Mouse (Mus musculus): ENCODE measurements around the gene Prrt4.
A peak's percentile ranks its signal among the peaks of the same experiment; 100 is the strongest.
"Not testable (repeated sequence)": the region's sequence is repeated elsewhere in the genome, so short reads cannot be mapped to it uniquely, and the experiment has no call there.

Gene Prrt4

DNA sequence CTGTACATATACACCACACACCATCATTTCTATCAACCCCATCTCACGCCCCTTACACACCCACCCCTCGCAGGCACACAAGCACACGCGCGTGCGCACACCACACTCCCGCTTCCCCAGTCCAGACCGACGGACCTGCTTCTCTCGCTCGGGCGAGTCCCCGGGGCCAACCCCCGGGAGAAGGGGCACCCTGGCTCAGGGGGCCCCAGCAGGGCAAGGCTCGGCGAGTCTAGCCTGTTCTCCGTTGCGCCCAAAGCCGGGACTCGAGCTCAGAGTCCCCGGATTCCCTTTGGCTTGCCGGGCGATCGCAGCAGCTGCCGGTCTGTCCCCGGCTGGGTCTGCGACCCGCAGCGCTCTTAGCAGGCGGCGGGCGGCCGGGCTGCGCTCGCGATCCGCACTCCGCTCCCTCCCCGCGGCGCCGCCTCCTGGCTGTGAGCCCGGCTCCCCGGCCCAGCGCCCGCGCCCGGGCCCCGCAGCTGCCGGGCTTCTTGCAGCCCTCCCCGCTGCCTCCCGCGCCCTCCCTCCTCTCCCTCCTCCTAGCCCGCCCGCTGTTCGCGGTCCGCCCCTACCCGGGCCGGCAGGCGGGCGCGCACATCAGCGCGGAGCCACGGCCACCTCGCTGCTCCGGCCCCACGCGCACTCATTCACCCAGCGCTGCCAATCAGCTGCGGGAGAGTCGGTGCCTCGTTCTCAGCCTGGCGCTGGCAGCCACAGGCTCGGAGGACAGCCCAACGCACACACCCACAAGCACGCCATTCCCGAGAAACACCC lies at the start of gene Prrt4:
Gene Prrt4 (minus strand): TSS at position 697 of the 771 bp plus-strand sequence.
- DNase-seq (ENCODE audit: low read depth, low spot score) = peak; percentile 50

DNA sequence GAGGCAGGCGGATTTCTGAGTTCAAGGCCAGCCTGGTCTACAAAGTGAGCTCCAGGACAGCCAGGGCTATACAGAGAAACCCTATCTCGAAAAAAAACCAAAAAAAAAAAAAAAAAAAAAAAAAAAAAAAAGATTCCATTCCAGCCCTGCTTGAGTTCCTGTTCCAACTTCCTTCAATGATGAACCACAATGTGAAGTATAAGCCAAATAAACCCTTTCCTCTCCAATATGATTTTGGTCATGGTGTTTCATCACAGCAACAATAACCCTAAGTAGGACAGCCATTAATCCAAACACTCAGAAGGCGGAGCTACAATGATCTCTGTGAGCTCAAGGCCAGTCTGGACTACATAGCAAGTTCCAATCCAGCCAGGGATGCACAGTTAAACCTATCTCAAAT lies 38.3 kb upstream of the Prrt4 start:
- not testable (repeated sequence) for DNase-seq (ENCODE audit: low read depth, low spot score)

DNA sequence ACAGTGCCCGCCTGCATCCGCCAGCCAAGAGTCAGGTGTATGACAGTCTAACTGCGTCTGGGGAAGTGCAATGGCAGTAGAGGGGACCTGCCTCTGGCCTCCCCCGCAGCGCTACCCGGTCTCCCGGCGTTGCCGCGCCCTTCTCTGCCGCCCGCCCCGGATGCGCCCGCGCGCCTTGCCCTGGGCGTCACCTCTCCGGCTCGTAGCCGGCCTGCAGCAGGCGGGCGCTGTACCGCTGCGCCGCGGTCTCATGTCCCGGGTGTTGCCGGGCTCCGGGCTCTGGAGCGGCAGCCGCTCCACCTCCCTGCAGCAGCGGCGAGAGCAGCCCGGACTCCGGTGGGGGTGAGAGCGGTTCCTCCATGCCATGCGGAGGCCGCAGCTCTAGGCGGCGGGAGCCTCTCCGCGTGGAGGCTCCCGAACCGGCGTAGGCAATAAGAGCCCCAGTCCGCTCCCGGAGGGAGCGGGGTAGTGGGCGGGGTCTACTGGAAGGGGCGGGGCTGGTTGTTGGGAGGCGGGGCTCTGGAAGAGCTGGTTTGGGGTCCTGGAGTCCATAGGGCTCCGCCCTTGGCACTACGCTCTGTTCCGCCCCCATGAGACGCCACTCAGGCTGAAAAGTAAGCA lies 36.6 kb upstream of the Prrt4 start, which contains the start of gene Impdh1:
Gene Impdh1 (minus strand): TSS at position 484 of the 621 bp plus-strand sequence.
- no peak for DNase-seq (ENCODE audit: low read depth, low spot score)

DNA sequence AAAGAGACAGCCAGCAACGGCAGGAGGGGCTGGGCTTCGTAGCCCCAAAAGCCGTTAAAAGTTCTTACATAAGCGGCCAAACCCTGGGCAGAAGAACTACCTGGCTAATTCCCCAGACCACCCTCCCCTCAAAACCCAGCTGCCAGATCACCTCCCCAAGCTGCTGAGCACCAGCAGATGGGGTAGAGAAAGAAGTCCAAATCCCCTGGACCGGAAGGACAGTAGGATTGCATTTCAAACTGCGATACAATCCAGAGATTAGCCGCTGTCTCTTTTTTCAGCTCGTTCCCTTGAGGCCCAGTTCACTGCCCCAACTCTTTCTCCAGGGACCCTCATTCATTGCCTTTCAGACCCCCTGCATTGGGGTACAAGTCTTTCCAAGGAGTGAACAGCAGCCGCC lies 35.8 kb upstream of the Prrt4 start:
- DNase-seq (ENCODE audit: low read depth, low spot score) = no peak

DNA sequence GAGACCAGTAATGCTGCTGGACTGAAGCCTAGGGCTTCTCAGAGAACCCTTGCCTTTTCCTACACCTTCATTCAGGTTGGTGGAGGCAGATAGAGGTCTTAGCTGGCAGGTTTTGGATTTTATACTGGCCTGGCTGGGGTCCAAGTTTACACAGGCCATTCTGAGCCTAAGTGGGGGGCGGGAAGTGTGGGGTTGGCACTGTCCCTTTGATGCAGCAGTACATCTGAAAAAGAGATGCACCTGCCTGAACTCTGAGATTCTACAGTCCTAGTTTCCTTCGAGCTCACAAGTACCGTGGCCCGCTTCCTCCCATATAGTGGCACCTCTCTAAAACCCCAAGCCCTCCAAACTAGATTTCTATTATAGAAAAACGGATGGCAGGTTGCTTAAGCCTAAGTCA lies 35.4 kb upstream of the Prrt4 start:
- DNase-seq (ENCODE audit: low read depth, low spot score) = no peak

DNA sequence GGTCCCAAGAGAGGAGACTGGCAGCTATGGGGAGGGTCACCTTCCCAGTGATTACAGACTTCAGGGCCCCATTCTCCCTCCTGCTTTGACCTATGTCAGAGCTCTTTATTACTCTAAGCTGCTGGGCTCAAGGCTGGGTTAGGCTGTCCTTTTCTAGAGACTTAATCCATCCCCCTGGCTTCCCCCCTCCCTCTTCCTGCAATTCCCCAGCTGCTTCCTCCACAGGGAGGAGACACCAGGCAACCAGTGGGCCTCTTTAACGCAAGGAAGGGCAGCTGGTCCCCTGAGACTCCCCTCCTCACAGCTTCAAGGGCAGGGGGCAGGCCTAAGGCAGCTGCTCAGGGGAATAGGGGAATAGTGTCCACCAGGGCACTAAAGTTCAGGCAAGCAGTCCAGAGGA lies 34.9 kb upstream of the Prrt4 start:
- no peak for DNase-seq (ENCODE audit: low read depth, low spot score)

DNA sequence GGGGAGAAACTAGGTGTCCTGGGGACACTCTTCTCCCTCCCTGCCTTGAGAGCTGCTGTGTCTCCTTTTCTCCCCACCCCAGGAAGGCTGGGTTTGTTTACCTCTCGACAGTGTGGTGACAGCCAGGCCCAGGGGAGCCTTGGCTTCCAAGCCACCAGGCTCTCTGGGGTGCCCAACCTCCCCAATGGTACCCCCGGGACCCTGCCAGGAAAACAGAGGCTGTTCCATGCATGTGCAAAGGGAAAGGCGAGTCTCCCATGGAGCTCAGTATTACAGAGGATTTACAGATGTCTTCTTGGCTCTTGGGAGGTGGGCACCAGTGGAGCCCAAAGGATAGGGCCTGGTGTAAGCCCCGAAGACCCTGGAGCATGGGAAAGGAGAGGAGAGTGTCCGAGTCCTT lies 34.1 kb upstream of the Prrt4 start:
- no peak for DNase-seq (ENCODE audit: low read depth, low spot score)

DNA sequence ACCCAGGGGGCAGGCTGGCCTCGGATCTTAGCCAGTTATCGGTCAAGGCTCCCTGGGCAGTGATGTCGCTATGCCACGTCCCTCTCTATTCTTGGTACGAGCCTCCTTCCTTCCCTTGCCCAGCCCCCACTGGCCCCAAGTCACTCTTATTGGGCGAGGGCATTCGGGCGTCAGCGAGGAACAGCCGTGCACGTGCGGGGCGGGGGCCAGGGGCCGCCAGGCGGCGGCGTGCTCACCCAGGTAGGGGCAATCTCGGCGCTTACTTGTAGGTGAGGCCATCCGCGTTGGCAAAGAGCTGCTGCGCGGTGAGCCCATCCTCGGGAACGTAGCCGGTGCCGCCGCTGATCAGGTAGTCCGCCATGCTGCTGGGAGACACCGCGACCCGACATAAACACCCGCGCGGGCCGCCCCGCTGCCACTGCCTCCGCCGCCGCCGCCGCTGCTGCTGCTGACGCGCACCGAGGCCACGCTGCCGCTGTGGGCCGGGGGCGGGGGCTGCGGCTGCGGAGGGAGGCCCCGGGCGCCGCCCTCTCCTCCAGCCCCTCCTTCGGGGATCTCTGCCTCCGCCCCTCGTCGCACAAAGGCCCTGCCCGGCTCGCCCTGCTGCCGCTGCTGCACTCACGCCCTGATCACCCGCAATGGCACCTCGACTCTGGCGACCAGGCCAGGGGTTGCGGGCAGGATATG lies 32.6 kb upstream of the Prrt4 start:
- DNase-seq (ENCODE audit: low read depth, low spot score) = no peak

DNA sequence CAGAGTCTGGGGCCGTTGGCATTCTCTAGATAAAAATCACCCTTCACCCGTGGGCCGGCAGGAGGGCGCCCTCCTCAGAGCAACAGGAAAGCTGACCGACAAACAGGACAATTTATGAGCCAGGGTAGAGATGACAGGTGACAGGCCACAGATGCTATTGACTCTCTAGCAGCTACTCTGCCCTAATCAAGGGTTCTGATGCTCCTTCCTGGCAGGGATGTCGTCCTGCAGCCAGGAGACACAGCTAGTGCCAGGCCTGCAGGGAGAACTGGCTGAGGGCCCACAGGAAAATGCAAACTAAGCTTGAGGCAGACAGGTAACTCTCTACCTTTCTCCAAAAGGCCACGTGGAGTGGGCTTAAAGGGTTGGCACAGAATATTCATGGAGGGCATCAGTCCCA lies 31.8 kb upstream of the Prrt4 start:
- no peak for DNase-seq (ENCODE audit: low read depth, low spot score)

DNA sequence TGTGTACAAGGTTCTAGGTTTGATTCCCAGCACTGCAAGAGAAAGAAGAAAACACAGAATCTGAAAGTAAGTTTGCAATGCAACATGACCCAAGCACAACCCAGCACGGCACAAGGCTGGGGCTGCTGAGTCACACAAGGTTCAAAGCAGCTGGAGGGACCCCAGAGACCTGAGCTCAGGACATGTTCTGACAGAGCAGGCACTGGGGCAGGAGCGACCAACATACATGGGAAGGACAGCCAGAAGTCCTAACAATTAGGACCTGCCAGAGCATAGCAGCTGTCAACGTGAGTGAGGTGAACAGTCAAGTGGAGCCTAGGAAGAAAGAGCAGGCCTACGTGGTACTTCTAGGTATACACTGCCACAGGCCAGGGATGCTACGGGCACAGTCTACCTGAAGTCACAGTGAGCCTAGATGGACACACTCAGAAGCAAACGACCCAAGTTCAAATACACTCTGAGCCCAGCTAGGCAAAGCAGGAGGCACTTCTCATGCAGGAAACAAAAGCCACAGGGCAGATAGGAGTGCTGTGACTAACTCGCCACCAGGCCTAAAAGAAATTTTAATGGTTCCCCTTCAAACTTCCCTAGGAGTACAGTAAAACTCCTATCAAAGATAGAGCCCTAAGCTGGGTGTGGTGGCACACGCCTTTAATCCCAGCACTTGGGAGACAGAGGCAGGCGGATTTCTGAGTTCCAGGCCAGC lies 31.0 kb upstream of the Prrt4 start:
- no peak for DNase-seq (ENCODE audit: low read depth, low spot score)

DNA sequence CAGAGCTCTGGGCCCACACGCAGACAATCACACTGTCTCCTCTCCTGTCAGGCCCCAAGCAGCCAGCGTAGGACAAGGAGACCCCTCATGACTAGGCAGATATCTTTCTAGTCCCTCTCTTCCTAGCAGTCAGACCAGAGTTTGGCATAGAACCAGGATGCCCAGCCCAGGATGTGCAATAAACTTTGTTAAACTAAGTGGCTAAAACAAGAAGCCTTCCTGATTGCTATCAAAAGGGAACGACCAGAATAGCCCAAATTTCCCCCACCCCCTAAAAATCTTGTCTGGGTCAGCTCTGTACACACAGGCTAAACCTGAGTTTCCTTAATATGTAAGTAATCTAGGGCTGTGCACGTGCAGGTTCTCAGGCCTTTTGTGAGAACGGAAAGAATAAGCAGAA lies 28.8 kb upstream of the Prrt4 start:
- DNase-seq (ENCODE audit: low read depth, low spot score) = no peak

DNA sequence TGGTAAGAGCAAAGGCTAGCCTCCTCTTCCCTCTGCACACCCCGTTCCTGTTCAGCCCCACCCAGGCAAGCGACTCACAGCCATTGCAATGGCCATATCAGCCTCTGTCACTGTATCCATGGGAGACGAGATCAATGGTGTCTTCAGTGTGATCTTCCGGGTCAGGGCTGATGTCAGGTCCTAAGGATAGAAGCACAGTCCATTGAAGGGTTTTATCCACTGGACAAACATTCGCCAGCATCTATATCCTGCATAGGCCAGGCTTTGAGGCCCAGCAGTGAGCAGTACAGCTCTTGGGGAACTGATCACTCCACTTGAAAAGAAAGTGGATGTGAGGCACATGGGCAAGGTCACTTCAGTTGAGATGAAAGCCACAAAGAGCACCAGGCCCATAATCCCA lies 27.6 kb upstream of the Prrt4 start:
- no peak for DNase-seq (ENCODE audit: low read depth, low spot score)

DNA sequence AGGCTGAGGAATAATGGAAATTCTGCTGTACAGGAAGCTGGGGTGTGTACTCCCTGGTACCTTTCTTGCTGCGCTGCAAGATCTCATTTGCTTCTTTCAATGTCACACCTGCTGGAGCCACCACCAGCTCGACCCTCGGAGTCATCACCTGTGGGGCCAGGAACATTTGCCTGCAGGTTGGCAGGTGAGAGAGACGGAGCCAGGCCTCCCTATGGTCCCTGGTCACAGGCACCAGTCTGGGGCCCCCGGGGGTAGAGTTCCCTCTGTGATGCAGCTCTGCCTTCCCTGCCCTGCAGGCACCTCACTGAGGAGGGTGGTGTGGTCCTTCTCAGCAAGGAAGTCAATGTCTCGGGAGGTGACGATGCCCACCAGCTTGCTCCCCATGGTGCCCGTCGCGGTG lies 26.6 kb upstream of the Prrt4 start:
- DNase-seq (ENCODE audit: low read depth, low spot score) = no peak

DNA sequence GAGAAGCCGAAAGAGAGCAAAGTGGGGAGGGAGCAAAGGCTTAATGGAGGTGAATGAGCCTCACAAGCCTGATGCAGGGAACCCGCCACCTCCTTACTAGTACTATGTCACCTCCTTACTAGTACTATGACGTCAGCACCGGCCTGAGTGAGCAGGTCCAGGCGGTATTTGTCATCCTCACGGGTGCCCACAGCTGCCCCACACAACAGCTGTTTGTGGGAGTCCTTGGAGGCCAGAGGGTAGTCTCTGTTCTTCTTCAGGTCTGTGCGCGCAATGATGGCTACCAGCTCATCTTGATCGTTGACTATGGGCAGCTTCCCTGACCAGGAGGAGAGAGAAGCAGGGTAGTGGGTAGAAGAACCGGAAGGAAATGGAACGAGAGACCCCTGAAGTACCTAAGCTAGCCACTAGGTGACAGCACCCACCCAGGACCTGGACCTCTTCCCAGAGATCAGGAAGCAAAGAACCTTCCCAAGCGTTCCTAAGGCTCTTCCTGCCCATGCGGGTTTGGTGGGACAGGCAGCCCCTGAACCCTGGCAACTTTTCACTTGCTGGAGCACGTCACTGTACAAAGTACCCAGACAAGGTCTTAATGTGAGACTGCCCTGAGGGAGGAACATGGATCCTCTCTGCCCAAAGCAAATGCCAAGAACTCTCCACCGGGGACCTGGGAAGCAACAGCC lies 25.7 kb upstream of the Prrt4 start:
- no peak for DNase-seq (ENCODE audit: low read depth, low spot score)

DNA sequence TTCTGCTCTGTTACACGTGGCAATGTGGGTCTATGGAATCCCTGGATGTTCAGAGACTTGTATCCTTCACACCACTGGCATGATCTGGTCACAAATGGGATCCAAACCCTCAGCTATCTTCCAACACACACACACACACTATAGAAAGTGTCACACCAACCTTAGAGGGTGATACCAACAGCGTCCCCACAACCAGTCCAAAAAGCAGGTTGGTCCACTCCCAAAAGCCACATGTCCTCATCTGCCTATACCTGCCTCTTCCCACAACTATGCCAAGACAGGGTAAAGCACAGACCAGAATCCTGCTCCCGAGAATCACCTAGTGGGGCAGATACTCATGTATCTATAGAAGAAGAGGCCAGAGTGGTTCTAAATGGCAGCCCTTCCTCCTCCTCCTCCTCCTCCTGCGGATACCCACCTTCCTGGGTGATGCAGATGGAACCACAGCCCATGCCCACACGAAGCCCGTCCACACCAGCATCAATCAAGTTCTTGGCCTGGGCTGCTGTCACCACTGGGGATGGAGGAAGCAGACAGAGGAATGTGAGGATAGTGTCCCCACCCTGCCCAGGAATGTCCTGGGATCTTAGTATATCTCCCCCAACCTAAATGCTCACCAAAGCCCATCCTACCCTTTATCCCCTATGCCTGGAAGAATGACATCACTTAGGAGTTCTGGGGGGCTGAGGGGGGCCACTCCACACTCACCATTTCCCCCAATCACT lies 24.6 kb upstream of the Prrt4 start:
- no peak for DNase-seq (ENCODE audit: low read depth, low spot score)

DNA sequence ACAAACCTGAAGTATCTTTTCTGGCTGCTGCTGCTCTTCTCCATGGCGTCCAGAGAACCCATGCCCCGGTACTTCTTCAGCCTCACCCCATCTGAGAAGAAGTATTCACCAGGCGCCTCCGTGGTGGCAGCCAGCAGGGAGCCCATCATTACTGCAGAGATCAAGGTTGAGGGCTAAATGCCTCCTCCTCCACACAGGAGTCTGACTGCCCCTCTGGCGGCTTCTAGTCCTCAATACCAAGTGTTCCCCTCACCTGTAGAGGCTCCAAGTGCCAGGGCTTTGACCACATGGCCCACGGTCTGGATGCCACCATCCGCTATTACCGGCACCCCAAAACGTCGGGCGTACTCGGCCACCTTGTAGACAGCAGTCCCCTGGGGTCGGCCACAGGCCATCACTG lies 23.7 kb upstream of the Prrt4 start:
- no peak for DNase-seq (ENCODE audit: low read depth, low spot score)

DNA sequence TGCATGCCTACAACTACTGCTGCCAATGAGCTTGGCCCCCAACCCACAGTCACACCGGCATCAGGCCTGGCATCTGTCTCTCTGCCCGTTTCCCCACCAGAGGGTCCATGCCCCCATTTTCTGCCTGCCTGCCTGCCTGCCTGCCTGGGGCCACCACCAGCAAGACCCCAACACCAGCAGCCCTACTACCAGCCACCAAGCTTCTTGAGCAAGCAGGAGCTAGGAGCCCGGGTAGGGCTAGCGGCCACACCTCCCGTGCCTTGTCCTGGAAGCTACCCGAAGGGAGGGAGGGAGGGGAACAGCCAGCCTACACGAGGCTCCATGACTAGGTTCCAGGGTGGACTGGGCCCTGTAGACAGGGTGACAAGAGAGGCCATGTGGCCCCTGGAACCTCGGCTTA lies 22.6 kb upstream of the Prrt4 start:
- no peak for DNase-seq (ENCODE audit: low read depth, low spot score)

DNA sequence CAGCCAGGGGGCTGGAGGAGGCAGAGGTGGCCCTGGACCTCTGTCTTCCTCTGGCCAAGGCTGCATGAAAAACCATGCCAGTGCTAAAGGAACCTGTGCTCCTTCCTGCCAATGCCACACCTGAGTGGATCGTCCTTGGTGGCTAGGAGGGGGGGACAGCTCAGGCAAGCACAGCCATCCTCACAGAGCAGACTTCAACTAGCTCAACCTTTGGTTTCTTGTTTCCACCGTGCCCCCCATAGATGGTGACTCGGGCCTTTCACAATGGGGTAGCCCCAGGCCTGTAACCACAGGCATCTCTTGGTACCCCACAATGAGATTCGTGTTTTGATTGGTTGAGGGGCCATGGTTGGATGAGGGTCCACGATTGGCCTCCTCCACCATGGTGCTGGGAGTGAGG lies 22.0 kb upstream of the Prrt4 start:
- DNase-seq (ENCODE audit: low read depth, low spot score) = no peak

DNA sequence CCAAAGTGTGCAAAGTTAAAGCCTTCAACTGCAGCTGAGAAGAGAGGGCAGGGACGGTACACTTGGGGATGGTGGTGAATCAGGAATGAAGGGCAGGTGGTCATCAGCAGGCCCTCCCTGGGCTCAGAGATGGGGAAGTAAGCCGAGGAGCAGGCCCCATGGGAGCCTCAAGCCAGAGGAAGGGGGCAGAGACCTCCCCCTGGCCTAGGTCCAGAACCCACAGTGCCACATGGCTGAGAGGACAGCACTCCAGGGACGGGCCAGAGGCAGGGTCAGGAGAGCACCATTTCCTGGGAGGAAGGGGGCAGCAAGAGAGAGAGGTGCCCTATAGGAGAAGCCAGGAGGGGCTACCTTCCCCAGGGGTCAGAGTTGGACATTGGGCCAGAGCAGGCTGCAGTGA lies 21.1 kb upstream of the Prrt4 start:
- no peak for DNase-seq (ENCODE audit: low read depth, low spot score)

DNA sequence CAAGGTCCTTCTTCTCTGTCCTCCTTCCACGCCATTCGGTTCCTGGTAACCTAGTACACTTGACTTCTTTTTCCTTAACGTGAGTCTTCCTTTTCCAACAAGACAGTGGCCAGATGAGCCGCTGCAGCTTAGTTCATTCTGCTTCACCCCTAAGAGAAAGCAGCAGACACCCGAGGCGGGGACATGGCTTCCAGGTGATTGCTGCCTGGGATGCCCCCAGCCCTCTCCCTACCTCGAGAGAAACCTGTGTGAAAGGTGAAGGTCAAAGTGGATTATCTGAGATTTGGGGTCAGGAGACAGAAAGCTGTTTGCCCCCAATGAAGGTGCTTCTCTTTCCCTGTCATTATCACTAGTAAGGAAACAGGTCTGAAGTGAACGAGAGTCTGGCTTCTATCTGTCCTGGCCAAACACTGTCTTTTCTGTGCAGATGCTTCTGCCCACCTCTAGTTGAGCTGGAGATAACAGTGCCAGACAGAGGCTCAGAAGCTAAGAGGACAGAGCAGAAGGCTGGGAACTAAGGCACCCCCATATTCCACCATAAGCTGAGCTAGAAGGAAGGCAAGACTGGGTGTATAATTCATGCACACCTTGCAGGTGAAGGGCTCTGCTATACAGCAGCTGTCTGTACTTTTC lies 20.0 kb upstream of the Prrt4 start:
- DNase-seq (ENCODE audit: low read depth, low spot score) = no peak
